Mouse (Mus musculus) hindlimb bud, embryonic 11.5 days (tissue): Measurements from ENCODE around the gene Mark3.
"Not testable (repeated sequence)": the region's sequence is repeated elsewhere in the genome, so short reads cannot be mapped to it uniquely, and the experiment has no call there.

ENCODE experiments used
- DNase-seq: peaks from one replicate; pipeline ENCODE4 v3.0.0-alpha.2; 2012; ENCODE audit warnings: low read depth, low spot score; ENCODE audit errors: extremely low spot score

Gene Mark3

DNA sequence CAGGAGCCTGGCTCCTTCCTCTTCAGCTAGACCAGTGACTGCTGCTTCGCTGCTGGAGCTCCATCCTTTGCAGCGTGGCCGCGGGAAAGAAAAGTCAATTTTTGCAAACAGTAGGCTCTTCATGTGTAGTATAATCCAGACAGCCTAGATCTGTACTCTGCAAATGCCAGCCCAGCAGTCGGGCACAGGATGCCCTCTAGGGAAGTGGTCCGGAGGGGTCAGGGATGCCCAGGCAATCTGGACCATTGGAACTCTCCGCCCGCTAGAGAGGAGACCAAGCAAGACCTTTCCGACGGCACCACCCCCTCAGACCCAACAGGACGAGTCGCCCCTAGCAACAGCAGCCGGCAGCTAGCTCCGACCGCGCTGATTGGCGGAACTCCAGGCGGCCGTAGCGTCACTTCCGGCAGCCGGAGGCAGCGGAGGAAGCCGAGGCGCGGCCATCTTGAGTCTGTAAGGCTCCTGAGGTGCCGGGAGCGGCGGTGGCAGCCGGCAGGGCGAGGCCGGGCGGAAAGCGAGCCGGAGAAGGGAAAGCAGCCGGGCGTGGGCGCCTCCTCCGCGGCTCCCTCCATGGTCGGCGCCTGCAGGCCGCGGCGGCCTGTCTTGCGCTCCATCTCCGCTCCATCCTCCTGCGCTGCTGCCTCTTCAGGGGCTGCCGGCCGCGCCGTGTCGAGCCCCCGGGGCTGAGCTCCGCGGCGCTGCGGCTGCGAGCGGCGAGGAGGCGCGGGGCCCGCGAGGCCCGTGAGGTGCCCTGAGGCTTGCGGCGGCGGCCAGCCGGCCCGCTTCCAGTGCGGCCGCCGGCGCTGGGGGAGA is at the start of gene Mark3:
Mark3 (plus strand) TSS at position 450 of the 813 bp plus-strand sequence.
- DNase-seq, result peak; percentile 80

DNA sequence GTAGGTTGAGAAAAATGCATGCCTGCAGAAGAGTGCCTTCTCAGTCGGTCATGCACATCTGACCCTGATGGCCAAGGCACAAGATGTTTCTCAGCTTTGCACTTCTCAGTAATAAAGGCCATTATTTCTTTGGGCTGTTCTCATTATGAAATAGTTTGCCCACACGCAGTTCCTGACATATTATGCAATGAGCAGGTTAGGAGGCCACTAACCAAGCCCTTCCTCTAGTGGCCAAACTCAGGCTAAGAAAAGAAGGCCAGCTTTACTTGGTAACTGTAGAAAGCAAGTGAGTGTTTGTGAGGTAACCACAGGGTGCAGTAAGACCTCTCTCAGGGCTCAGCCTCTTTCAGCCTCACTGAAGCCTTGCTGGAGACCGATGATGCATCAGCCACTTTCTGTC is 49.4 kb upstream of the Mark3 start:
- no peak for DNase-seq

DNA sequence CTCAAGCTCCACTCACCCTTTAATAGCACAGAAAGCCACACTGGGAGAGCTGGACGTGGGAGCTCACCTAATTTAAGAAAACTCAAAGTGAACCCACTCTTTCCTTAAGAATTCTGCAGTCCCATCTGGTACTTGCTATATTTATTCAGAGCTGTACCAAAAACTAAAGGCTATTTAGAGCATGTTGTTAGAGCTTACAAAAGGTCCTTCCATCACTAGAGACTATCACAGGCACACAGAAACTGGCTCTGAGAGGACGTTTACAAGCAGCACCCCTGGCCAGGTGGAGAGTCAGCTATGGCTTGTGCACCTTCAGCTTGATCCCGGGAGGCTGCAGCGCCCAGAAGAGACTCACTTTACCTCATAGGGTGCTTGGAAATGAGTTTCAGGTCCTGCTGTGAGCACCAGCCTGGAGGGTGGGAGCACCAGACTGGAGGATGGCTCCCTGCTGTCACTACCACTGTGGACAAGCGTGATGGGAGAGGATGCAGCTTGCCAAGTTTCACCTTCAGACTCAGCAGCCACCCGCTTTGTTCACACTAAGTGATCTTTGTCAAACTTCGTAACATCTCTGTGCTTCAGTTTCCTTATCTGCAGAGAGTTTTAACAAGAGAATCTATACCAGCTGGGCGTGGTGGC is 46.6 kb upstream of the Mark3 start:
- no peak for DNase-seq

DNA sequence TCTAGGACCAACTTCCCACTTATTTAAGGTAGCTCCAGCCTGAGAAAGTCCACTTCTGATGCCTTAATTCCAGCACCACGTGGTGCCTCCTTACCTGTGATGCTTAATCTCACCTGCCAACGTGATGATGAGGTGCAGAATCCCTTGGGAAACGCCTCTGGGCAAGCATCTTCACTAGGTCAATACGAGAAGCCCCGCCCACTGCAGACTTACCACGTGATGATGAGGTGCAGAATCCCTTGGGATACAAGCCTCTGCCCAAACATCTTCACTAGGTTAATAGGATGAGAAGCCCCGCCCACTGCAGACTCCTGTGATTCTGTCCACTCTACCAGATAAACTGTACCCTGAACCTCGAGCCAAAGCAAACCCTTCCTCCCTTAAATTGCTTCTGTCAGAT is 45.1 kb upstream of the Mark3 start:
- DNase-seq, result no peak

DNA sequence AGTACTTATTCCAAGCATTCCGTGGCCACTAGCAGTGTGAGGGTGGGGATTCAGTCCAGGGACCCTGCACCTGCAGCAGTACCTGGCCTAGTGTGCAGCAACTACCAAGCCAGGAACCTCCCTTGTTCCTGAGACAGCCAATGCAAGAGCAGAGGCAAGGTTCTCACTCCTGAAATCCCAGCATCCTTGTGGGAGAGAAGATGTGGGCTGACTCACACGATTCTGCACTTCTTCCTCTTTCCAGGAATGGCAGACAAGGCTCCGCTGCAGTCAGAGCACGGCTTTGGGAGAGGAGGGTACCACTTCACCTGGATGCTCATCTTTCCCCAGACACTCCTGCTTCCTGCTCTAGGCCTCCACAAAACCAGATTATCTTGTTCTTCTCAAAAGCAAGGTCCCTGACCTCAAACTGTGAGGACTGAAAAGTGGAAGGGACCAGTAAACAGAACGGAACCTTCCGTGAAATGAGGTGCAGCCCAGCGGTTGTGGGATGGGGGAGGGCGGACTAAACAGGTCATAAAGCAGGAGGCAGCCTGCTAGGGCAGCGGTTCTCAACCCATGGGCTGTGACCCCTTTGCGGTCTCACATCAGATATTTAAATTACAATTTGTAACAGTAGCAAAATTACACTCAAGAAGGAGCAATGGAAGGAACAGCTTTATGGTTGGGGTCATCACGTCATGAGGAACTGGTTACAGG is 41.1 kb upstream of the Mark3 start:
- no peak for DNase-seq

DNA sequence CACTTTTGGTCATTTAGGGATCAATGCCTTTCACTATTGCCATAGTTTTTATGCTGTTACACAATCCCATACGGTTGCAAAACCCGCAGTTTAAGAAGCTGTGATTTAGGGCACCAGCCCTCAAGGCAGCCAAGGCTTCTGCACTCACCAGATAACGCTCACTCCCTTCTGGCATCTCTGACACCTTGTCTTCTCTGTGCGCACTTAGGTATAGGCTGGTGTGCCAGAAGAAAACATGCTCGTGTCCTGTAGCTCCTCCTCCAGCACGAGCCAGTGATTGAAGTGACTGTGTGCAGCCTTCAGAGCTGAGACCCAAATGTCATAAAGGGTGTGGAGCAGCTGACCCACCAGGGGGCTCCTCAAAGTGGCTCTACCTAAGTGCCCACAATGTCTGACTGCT is 39.0 kb upstream of the Mark3 start:
- no peak for DNase-seq

DNA sequence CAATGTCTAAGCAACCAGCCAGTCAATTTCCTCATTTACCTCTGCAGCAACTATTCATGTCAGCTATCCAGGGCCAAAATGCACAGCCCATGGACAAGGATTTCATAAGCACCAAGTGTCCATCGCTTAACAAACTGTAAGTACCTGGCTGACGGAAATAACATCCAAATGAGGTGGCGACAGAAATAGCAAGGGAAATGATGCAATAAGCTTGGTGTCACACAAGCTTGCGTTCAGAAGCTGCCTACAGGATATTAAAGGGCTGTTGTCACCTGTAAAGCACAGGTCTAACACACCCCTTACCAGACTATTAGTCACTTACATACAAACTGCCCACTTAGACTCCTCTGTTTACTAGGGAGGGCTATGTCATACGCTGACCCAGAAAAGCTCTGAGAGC is 38.6 kb upstream of the Mark3 start:
- no peak for DNase-seq

DNA sequence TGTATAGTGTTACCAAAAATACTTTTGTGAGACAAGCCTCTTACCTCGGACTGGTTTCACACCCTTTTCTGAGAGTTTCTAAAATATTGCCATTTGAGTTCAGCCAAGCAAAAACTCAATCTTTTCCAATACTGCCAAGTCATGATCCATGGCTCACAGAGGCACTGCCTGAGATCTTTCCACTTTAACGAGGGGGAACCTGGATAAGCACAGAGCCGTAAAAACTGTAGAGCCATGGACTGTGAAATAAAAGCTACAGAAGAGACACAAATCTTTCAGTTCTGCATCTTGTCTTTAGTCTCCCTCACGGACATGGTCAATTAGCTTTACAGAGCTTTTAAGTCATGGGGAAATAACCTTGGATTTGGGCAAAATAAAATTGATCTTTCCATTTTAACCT is 37.6 kb upstream of the Mark3 start:
- DNase-seq, result no peak

DNA sequence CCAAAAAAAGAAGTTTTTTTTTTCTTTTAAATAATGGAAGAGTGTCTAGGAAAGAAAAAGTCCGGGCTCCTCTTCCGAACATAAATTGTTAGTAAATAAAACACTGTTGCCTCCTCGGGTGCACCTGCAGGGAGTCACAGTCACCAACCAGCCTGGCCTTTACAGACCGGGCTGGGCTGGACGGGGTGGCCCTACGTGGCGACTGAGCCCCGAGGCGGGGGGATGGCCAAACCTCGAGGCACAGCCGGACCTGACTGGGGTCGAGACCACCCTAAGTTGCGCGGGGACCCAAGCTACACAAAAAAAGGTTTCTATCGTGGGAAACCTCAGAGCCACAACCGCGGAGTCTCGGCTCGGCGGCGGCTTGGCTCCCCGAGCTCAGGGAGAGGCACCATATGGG is 37.0 kb upstream of the Mark3 start:
- no peak for DNase-seq

DNA sequence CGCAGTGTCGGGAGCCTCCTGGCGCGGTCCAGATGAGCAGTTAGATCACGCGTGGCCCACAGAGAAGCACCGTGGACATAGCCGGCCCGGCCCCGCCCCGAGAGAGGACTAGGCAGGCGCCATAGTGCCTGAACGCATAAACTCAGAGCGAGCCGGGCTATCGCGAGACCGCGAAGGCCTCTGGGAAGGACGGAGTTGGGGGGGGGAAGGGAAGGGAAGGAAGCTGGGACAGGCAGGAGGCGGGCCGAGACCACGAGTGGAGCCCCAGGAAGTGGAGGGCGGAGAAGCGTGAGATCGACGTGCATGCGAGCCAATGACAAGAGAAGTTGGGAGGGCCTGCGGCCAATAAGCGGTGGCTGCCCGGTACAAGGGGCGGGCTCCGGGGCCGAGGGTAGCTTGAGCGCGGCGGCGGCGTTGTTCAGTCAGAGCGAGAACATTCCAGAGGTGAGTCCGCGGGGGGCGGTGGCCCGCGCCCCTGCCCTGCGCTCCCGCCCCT is 36.5 kb upstream of the Mark3 start, which contains the start of gene Eif5:
Eif5 (plus strand) TSS at position 221 of the 496 bp plus-strand sequence.
- DNase-seq, result peak; percentile 93

DNA sequence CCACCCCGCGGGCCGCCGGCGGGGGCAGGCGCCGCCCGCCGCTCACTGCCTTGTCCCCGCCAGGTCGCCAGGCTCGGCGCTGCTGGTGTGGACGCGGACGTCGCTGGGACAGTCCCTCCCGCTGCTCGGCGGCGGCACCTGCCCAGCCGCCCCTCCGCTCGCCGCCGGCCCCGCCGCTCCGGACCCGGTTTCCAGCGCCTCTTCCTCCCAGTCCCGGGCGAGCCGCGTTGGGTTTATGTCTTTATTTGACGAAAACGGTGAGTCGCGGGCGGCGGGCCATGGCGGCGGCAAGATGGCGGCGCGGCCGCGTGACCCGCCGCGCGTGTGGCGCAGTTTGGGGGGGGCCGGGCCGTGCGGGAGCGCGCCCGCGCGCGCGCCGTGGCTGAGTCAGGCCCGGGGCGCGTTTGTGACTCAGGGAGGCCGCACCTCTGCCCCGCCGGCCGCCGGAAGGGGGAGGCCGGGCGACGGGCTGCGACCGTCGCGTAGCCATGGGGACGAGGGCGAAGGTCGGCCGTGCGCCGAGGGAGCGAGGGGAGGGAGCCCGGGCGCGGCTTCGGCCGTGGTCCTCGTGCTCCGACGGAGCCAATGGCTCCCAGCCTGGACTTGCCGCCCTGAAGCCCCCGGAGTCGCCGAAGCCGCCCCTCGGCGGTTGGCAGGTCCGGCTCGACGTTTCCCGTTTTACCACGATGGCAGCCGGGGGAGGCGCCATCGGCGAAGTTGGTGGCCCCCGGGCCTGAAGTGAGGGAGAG is 35.9 kb upstream of the Mark3 start:
- no peak for DNase-seq

DNA sequence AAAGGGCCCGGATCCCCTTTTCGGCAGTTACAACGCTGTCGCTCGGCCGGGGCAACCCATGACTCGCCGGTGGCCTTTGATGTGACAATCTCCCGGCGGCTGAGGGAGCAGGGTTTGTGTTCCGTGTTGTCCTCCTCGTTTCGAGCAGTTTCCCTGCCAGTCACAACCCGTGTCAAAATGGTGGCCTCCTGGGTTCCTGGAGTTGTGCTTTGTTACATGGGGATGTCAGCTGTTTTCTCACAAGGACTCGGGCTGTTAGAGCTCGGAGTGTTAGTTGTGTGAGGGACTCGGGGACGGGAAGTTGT is 35.3 kb upstream of the Mark3 start:
- no peak for DNase-seq

DNA sequence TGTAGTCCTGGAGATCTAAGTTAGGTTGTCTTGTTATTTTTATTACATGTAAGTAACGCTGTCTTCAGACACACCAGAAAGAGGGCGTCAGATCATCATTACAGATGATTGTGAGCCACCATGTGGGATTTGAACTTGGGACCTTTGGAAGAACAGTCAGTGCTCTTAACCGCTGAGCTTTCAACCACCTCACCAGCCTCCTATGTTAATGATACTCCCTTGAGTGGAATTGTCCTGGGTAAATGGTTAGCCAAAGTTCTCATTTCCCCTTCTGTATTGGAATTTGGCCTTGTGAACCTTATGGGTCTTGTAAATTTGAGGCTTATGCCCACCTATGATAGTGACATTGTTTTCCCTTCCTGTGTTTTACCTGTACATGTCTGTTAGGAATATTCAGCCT is 27.3 kb upstream of the Mark3 start:
- no peak for DNase-seq

DNA sequence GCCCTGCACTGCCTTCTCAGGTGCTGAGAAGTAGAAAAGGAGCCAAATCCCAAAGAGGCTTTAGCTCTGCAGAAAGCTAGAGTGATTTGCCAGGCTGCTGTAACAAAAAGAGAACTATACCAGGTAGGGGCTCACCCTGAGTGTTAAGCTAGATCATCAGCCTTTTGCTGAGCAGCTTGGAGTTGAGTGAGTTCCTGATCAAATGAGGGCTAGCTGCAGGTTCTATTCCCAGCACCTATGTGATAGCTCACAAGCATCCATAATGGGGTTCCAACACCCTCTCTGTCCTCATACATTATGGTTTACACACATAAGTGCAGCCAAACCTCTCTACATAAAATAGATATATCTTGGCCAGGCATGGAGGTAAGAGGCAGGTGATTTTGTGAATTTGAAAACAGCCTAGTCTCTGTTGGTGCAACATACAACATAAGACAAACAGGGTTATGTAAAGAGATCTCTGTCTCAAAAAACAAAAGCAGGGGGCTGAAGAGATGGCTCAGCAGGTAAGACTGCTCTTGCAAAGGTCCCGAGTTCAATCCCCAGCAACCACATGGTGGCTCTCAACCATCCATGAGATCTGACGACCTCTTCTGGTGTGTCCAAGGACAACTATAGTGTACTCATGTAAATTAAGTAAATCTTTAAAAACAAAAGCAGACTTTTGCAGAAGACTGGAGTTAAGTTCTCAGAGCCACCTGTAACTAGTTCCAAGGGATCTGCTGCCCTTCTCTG is 25.6 kb upstream of the Mark3 start:
- no peak for DNase-seq

DNA sequence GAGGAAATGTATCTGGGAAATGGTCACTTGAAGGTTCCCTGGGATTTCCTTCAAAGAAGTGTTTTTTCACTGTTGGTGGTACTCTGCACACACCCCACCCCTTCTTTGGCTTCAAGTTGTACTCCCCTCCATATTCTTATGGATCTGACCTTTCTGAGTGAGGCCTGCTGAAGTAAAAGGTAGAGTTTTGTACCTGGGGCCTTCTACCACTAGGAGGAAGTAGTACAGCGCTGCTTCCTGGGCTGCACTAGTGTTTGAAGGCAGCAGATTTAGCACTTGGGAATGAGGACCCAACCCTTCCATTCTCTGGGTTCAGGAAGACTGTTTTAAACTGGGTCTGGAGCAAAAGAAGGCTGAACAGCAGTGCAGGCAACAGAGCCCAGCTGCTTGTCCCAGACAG is 23.6 kb upstream of the Mark3 start:
- no peak for DNase-seq

DNA sequence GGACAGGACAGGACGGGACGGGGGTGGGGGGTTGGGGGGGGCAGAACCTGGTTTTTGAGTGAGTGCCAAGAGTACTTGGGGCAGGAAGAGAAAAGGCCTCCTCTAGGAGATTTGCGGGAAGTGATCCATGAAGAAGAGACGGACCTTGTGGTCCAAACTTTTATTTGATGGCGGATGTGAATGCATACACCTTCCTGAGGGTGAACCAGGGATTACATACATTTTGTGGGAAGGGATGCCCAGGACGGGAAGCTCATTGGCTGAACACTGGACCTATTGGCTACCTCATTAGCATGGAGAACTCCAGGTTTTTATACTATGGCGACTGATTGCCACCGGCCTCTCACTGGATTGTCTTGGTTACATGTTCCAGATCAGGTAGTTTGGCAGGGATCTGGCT is 22.0 kb upstream of the Mark3 start:
- DNase-seq, result no peak

DNA sequence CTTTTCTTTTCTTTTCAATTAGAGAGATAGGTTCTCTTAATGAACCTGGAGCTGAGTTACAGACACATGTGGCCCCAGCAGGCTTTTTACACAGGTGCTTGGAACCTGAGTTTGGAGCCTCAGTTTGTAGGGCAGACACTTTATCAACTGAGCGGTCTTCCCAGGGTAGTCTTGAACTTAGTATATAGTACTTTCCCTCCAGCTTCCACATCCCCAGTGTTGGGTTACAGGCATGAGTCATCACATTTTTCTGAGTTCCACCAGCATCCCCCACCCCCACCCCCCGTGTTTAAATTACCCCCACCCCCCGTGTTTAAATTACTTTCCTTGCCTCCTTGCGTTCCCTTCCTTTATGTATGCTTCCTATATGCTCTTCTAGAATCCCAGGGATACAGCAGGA is 19.0 kb upstream of the Mark3 start:
- DNase-seq, result no peak

DNA sequence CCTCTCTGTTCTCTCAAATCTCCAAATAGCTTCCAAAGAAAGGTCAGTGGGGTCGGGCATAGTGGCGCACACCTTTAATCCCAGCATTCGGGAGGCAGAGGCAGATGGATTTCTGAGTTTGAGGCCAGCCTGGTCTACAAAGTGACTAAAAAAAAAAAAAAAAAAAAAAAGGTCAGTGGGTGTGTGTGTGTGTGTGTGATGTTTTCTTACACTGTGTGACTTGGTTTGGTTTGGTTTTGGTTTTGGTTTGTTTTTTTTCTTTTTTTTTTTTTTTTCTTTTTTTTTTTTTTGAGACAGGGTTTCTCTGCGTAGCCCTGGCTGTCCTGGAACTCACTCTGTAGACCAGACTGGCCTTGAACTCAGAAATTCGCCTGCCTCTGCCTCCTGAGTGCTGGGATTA is 18.4 kb upstream of the Mark3 start:
- DNase-seq, result not testable (repeated sequence)

DNA sequence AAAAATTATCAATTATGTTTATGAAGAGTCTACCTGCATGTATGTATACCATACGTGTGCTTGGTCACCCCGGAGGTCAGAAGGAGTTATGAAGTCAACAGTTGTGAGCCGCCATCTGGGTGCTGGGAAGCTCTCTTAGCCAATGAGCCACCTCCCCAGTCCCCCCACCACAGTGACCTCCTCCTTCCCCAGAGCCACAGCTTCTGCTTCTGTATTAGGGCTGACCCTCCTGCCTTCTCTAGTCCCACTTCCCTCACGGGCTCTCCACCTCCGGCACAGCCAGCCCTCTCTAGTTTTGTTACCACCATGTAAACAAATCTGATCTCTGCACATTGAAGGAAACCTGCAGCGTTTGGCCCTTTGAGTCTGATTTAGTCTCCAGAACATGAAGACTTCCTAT is 16.8 kb upstream of the Mark3 start:
- no peak for DNase-seq

DNA sequence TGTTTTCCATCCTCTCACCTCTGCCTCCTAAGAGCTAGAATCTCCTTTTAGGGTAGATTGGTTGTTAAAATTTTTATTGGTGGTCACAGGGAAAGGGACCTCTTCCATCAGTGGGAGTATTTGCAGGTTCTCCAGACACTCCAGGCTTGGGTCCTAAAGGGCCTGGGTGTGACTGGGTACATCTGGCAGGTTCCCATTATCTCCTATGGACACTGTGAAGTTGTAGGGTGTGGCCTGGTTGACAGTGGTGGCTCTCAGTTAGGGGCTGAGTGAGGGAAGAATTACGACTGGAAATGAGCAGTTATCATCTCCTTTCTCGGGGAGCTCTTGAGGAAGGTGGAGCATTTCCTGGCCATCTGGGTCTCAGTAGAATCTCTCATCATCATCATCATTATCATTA is 15.7 kb upstream of the Mark3 start:
- DNase-seq, result no peak
